Mouse (Mus musculus): ENCODE measurements around the gene Dcbld1.

Gene Dcbld1

DNA sequence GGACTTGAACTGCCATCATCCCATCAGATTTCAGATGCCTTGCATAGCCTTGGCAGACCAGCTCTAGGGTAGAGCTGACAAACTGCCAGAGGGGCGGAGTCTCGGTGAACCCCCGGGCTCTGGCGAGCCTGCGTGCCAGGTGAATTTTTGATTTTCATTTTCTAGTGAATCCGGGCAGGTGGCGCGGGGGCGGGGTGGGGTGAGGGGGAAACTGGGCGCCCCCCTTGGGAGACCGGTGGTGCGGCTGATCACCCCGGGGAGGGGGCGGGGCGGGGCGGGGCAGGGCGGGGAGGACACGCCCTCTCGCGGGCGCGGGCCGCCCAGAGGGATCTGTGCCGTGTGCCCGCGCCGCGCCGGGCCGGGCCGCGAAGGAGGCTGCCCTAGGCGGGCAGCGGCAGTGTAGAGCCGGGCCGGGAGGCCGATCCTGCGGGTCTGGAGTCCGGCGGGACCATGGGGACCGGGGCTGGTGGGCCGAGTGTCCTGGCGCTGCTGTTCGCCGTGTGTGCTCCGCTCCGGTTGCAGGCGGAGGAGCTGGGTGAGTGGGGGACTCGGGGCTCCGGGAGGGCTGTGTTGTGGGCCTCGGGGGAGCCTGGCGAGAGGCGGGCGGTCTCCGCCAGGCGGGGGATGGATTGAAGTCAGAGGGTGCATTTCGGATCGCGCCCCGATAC lies at the start of gene Dcbld1:
TSS of gene Dcbld1 (plus strand) at position 319 of the 668 bp plus-strand sequence.
- DNase-seq, result peak; percentile 71

DNA sequence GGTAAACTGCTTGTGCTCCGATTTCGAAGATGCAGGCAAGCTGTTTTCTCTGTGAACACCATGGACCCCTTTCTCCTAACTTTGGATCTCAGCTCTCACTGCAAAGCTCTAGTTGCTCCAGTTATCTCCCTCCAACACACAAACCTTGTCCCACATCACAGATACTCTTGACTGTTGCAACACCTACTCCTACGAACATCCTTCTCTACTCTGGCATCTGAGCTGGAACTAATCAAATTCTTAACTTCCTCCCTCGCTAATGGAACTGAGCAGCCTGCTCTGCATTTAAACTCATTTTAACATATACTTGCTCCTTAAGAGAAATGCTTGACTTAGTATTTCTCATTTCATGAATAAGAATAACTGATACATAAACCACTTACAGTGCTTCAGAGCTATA lies 47.5 kb upstream of the Dcbld1 start:
- DNase-seq, result no peak

DNA sequence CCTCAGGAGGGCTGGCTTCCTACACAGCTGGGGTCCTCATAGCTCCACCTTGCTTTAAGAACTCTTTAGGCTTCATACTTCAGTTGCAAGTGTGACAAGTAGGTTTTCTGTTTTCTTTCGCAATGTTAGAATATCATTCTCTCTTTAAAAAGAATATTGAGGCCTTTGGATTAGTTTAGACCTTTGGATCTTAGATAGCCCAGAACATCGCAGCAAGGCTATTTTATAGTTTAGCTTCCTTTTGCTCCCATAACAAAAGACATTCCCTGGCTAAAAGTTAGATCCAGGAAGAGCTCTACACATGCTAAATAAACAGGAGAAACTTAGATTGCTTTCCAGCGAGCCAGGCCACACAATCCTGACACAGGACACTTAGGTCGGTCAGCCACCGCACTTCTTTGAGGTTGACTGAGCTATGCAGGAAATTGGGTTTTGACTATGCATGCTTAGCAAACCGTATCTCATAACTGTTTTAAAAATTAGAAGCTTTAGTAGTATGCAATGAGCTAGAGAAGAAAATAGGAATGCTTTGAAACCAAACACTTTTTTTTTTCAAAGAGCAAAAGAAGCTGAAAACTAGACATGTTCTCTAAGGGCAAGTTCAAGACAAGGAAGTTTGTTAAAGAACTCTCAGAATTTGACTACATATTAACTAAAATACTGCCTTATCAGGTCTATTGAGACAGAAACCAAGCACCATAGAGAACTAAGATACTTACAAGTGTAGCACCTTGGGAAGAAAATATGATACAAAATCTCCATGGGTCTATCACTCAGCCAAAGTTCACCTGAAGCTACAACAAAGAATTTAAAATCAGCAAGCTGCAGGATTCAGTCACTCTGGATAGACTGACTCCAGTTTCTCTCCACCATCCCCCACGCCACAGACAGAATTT lies 38.2 kb upstream of the Dcbld1 start, which contains the start of gene Ros1:
TSS of gene Ros1 (minus strand) at position 288 of the 896 bp plus-strand sequence.
- DNase-seq, result no peak

DNA sequence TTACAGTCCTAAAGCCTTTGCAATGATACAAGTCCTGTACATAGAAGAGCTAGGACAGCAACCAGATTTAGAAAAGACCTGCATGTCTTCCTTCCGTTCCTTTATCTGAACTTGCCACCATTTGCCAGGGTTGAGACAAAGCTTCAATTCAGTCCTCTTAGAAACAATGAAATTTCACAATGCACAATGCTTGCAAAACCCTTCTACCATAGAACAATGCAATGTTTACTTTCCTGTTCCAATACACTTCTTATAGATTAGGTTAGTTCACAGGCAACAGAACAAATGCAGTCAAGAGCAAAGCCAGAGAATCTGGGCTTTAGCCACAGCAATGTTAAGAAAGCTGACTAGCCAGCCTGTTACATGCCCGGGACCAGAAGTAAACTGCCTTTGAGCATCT lies 29.4 kb upstream of the Dcbld1 start:
- no peak for DNase-seq

DNA sequence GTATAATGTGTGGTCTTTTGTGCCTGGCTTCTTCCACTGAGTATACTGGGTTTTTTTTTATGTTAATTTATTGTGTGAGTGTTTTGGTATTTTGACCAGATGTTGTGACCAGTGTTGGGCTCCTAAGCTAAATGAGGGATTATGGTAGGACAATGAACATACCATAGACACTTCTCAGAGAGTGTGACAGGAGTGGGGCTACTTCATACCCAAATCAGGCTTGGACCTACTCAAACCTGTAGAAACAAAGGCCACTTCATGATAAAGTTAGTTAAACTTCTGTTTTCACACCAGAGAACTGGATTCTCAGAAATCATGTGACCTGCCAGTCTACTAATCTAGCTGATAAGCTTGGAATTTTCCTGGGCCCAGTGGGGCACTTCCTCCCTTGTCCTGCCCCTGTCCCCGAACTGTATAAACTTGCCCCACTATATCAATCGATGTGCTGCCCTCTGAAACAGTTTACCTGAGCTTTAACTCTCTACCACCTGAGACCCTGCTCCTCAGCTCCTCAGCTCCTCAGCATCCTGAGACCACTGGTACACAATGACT lies 18.1 kb upstream of the Dcbld1 start:
- DNase-seq, result no peak

DNA sequence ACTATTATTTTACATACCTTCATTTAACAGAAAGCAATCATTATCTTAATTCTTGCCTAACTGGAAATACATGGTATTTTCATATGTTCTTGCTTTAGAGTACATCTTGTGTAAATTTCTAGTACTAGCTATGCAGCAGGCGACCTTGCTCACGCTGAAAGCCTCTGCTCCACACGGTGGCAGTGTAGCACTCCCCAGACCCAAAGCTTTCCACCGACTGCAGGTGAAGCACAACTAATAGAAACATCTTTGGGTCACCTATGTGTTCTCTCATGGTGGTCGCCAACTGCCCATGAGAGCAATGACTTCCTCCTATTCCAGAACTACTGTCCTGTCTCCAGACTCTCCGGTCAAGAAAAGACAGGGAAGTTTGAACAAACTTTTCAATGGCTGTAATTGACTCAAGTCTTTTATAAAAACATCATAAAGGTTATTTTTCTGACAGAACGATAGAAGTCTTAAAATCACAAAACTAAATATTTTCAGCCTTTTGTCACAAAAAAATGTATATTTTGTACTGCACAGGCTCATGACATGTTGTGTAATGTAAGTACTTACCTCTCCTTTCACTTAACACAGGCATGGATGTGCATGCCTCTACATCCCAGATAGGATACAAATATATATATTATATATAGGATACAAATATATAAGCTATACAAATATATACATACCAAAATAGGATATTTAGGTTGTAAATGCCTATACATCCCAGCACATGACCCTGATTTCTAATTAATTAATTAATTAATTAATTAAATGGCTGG lies 16.4 kb upstream of the Dcbld1 start:
- DNase-seq, result peak; percentile 43

DNA sequence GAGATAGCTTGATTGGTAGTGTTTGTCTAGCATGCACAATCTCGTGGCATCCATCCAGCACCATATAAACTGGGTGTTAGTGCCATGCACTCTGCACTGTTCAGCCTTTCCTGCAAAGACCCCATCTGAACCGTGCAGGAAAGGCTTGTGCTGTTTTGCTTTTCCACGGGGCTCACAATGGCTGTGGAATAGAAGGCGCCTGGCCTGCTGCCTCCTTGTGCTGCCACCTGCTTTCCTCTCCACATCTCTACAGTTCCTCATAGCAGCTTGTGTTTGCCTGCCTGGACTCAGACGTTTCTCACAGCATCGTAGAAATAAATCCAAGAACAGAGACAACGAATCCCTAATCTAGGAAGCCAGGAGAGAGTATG lies 15.9 kb upstream of the Dcbld1 start:
- DNase-seq, result no peak

DNA sequence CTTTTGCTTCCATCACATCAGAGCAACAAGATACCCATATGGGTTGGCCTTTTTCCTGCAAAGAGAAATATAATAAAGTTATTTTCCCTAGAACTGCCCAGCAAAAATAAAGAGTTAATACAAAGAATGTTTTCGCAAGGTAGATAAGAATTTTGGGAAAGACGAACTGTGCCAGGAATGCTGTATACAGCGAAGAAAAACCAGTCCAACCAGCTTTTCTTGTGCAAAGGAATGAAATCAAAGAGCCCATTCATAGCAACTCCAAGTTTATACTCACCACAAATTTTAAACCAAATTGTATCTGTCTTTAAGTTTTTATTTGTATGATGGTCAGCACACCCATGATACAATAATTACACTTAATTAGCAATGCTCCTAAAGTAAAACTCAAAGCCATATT lies 13.8 kb upstream of the Dcbld1 start:
- DNase-seq, result no peak

DNA sequence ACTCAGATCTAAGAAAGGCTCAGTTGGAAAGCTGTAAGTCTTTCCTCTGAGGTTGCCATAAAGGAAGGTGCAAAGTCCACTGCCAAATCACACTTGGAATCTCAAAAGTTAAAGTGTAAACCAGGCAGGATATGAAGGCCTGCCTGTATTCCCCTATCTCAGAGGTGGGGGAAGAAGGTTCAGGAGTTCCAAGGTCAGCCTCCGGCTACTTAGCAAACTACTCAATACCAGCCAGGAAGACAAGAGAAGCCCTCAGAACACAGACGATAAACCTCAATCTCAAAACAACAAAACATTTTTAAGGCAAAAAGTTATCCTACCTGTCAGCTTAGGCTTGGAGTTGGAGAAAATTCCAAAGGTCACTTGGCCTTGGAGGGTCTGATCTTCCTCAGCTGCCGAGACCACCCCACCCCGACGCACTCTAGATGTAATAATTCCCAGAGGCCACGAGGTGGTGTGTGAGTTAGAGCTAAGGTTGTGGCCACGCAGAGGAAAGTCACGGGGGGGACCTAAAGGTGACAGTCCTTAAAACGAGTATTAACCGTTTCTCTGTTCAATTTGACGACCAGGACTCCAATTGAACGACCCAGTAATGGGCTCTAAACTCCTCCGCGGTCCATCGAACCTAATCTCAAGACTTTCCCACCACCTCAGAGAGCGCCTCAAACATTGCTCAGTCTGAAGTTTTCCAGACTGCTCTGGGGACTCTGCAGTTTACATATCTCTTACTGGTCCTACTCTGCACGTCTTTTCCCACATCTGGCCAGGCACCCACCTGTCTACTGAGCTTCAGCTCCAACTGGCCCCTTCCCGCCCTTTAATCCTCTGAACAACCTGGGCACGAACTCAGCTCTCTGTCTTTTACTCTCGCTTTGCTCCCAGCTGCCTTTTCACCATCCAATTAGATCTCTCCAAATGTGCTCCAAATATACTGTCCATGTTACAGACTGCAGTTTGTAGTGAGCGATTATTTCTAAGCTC lies 933 bp upstream of the Dcbld1 start:
- DNase-seq, result peak; percentile 20

DNA sequence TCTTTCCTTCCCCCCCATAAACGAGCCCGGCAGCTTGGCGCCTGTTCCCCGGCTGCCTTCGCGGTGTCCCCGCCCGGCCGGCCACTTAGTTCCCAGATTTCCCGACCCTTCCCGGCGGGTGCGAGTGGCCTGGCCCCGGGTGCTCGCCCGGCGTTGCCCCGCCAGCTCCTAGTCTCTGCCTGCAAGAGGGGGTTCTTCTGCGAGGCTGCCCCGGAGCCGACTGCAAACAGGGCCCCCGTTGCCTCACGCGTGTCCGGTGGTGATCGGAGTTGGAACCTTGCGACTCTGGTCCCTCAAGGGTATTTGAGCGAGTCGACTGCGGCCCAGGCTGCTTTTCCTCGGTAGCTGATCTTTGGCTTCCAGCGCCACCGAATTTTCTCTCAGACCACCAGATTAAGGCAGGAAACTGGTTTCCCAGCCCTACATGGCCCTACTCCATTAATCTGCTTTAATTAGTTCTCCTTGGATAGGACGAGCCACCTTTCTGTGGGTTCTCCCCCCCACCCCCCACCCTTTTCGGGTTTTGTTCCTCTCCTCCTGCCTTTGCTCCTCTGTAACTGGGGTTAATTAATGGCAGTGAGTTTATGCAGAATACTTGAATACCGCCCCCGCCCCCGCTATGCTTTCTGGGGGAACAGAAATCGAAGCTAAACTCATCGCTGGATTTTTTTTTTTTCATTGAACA lies 692 bp downstream of the Dcbld1 start:
- no peak for DNase-seq

DNA sequence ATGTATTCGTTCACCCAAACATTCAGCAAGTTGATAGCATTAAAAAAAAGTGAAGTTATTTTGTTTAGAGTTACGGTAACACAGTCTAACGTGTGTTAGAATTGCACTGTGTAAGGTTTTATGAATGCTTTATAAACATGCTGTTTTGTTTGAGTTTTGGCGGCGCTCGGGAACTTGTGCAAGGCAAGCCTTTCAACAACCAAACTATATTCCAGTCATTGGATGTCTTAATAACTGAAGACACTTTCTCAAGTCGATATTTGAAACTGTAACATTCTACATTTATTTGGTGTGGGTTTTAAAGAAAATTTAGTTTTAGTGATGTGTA lies 1.2 kb downstream of the Dcbld1 start:
- no peak for DNase-seq

DNA sequence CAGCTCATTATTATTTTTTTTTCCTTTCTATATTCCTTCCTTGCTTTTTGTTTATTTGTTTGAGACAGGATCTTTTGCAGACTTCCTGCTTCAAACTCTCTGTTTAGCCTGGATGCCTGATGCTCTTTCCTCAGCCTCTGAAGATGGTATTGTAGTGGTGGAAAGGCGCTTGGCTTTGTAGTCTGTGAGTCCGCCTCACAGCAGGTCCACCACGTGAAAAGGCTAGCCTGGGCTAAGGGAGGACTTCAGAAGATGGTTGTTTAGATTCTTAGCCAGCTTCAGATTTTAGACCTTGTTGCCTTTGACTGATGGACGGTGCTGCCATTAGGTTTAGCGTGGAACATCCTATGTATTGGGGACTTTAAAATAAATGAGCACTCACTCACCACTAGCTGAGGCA lies 2.0 kb downstream of the Dcbld1 start:
- DNase-seq, result no peak

DNA sequence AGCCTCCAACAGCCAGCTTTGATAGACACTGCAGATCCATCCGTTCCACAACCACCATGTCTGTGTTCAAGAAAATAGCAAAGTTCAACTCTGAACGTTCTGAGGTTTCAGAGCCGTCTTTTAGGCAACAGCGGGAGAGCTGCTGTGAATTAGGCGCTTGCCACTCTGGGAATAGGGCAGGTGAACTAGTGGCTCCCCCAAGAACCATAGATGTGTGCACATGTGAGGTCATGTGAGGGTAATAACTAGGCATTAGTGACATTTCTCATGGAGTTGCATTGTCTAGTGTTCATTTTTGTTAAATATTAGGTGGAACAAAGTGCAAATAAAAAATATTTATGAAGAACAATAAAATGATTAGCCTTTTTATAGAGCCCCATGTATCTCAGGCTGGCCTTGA lies 8.6 kb downstream of the Dcbld1 start:
- no peak for DNase-seq

DNA sequence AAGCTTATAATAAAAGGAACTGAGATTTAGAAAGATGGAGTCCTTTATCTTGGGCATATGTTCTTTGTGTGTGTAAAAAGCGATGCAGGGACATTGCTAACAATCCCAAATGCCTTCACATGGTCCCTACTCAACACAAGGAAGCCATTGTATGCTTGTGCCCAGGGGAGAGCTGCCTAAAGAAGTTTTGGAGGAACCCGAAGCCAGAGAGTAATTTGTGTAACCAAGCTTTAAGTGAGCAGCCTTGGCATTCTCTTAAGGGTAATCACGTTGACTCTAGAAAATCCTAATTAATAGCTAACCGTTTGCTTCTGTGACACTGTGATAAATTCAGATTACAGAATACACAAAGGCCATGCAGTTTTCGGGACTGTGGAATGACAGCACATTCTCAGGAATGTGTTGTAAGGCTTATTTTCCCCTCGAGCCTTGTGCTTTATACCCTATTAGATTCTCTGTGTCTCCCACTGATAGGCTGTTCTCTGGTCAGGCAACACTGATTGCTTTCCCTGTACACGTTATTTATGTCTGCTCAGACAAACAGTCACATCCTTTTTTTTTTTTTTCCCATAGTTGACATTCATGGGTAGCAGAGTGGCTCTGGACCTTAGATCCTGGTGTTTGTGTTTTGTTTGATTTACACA lies 9.4 kb downstream of the Dcbld1 start:
- DNase-seq, result no peak

DNA sequence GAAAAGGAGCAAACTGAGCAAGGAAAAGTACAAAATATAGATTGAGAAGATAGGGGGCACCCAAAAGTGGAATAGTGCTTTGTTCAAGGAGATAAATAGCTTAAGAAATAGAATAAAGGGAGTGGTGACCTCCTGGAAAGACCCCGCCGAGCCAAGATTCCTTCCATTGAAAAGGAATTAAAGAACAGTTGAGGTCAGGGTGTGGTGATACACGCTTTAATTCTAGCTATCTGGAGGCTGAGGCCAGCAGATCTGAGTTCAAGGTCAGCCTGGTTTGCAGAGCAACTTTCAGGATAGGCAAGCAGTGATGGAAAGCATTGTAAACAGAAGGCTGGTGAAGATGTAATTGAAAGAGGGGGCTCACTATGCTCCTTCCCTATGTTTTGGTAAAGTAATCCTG lies 12.8 kb downstream of the Dcbld1 start:
- DNase-seq, result no peak

DNA sequence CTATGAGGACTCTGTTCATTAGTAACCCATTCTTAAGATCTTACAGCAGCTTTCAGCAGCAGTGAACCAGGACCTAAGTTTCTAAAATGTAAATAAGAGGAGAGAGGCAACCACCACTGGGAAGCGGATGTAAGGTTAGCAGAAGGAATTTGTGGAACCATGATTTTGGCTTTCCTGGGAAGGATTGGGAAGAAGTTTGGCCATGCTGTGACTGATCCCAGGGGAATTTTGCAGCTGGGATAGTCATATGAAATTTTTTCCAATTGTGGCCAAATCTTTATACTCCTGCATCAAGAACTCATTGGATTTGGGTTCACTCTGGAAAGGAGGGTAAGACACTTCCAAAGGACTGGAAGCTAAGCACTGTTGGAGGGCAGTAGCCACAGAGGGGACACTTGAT lies 18.8 kb downstream of the Dcbld1 start:
- DNase-seq, result no peak

DNA sequence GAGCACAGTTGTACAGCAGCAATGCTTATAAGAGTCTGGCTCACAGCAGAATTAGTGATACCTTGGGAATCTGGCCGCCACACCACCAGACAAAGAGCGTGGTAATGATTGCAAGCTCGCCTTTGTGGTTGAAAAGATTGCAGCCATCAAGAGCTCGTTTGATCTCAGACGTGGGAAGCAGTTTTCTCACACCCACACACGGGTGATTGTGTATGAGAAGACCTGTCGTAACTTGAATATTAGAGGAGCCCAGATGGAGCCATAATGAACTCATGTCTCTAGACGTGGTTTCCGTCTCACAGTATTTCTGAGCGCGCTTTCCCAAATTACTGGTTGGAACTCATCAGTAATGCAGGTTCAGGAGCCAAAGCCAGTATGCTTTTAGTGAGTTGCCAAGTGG lies 20.0 kb downstream of the Dcbld1 start:
- DNase-seq, result no peak

DNA sequence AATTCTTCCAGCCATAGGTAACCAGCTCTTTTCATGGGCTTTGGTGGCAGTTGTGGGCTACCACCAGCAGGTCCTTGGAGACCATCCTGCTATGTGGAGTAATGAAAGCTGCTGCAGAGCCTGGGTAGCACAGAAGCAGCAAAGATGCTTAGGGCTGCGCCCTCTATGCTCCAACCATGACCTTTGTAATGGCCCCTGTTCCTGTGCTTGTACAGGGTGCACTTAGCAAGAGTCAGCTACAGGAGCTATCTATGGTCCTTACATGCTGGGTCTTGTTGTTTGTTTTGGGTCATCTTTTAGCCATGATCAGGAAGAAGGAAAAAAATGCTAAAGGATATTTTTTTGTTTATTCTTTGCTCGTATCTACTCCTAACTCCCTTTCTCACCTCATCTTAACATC lies 24.3 kb downstream of the Dcbld1 start:
- DNase-seq, result no peak

DNA sequence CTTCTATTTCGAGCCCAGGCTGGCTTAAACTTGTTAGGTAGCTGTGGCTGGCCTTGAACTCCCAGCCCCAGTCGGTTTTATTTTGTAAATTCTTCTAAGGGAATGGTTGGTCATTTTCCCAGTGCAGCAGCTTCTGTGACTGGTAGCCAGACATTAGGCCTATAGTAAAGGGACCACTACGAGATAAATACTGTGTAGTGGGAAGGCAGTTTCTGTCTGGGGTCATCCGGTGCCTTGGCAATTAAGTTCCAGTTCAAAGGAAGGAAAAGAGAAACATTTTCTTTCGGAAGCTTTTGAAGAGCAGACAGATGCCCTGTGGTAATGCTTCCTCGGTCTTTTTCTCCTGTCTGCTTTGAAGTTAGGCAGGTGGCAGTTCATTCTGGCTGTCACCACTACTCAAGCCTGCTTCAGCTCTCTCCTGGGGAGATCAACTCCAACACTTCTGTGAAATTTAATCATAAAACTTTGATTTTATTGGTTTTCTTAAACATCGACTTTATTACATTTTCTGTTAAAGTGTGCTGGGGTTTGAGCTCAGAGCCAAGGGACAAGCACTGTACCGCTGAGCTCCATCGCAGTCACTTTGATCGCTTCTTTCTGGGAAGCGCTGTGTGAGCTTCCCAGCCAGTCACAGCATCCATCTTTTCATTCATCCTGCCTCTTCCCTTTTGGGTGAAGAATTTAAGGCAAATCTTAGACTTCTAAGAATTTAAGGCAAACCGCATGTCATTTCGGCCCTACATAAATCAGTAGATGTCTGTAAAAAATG lies 24.9 kb downstream of the Dcbld1 start:
- no peak for DNase-seq

DNA sequence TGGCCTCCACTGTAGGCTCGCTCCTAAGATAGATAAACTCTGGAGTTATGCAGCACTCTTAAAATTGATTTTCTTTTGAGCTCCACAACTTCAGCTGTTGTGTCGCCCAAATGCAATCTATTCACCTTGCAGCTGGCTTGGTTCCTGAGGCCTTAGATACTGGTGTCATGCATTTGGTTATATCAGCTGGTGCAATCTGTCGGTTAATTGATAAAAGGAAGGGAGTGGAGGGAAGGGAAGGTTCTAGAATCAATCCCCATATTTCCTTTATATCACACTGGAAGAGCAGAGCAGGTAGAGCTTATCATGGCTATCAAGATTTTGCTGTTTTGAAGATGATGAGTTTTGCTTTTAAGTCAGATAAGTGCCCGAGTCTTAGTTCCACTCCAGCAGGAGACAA lies 26.8 kb downstream of the Dcbld1 start:
- DNase-seq, result no peak
